In the genomic region with DNA sequence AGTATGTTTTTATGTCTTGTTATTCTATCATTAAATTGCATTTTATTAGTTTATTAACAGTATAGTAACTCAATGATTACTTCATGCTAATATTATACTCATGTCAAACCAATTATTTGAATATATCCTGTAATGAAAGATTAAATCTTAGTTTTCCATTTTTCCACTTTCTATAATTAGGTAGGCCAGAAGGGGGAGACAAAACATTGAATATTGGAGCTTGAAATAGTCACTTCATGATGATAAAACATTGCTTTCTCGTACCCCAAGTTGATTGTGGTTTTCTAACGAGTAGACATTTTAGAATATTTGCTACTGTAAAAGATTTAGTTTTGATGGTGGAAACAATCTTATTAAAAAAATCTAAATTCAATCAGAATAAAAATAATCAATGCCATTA, we compare ENCODE assay signal across 14 mouse cellular contexts.
A peak's percentile ranks its signal among the peaks of the same experiment; 100 is the strongest.
DNase-seq lines count a peak whose midpoint lies in the region; ATAC-seq and TF ChIP-seq lines count a peak whose summit lies in the region.
"Had no signal": no experiment of that assay in that cellular context is flagged by ENCODE, and none has a peak within 500 bp of the region (broad histone marks: within the 10 kb centered on the region; RNA-seq: fewer than 3 reads in every experiment).

No protein-coding gene starts in this region.

- in situ Hi-C loops in Patski (cut with MboI; ENCODE audit: low pct_unique_long_range_greater_than_20kb), result no loop called here

- no peak for DNase-seq in heart, postnatal 0 days (ENCODE audit: low spot score)
- no peak for DNase-seq in heart, adult 11 months
- peak; percentile 33 for DNase-seq in lung, embryonic 14.5 days
- DNase-seq in lung, postnatal 14 days, result no peak
- DNase-seq in Patski (ENCODE audit: low read depth, low spot score), result no peak
- DNase-seq in retina, adult 2 months (ENCODE audit: low read depth, low spot score), result peak; percentile 0
- no peak for DNase-seq in layer of hippocampus, postnatal 36 days
- DNase-seq: cerebellum, postnatal 36 days; layer of hippocampus, adult 9-11 months; liver, embryonic 13.5 days; thymus, adult 18-20 months had no signal

- ATAC-seq in heart, postnatal 0 days (ENCODE audit: insufficient read depth, low read depth), result no peak
- no peak for ATAC-seq in lung, embryonic 14.5 days (ENCODE audit: insufficient read depth)
- ATAC-seq in Patski, result no peak
- no peak for ATAC-seq in kidney, embryonic 15.5 days (replicated peaks; ENCODE audit: low FRiP score)

- H3K9me3 ChIP-seq in heart, postnatal 0 days (replicated peaks; ENCODE audit: control insufficient read depth, low read length), result no peaks in the 10 kb centered on the region
- no peaks in the 10 kb centered on the region for H3K9me3 ChIP-seq in lung, embryonic 14.5 days (ENCODE audit: low read depth, low read length)
- no peaks in the 10 kb centered on the region for H3K9me3 ChIP-seq in kidney, embryonic 15.5 days (replicated peaks)
- H3K9me3 ChIP-seq: forebrain, embryonic 12.5 days; liver, embryonic 13.5 days; midbrain, embryonic 12.5 days had no signal

- TF ChIP-seq EP300 in heart, postnatal 0 days (IDR thresholded peaks at IDR 0.05; ENCODE audit: low read depth), result no peak

- peak; percentile 39 for TF ChIP-seq CTCF in heart, postnatal 0 days (IDR thresholded peaks at IDR 0.05; ENCODE audit: low read depth)
- peak; percentile 37 for TF ChIP-seq CTCF in lung, embryonic 14.5 days (IDR thresholded peaks at IDR 0.05; ENCODE audit: low read depth)
- peak; percentile 25 for TF ChIP-seq CTCF in Patski (IDR thresholded peaks at IDR 0.05)

- H3K4me1 ChIP-seq in heart, postnatal 0 days (ENCODE audit: control insufficient read depth, insufficient read depth), result no peaks in the 10 kb centered on the region
- H3K4me1 ChIP-seq in lung, embryonic 14.5 days (ENCODE audit: insufficient read depth), result no peaks in the 10 kb centered on the region
- H3K4me1 ChIP-seq in kidney, embryonic 15.5 days, result no peaks in the 10 kb centered on the region
- H3K4me1 ChIP-seq: forebrain, embryonic 12.5 days; liver, embryonic 13.5 days; midbrain, embryonic 12.5 days had no signal

- CTCF ChIA-PET in Patski (lab: Charles Lee), result interaction anchor here (1.6 kb wide), 1 partner anchor 12 kb away, joined by 4 read pairs; no protein-coding TSS in a partner anchor

- POLR2A ChIA-PET in Patski (lab: Charles Lee), result no interaction called here

- 28% methylated on average over 2 of the region's 2 CpGs for WGBS in heart, postnatal 0 days
- WGBS in lung, embryonic 14.5 days, result 34% methylated on average over 2 of the region's 2 CpGs
- 42% methylated on average over 2 of the region's 2 CpGs for WGBS in kidney, embryonic 15.5 days

- H3K9ac ChIP-seq in heart, postnatal 0 days (replicated peaks; ENCODE audit: low read depth, low read length), result no peak overlapping the region
- no peak overlapping the region for H3K9ac ChIP-seq in lung, embryonic 14.5 days
- no peak overlapping the region for H3K9ac ChIP-seq in kidney, embryonic 15.5 days
- H3K9ac ChIP-seq: forebrain, embryonic 12.5 days; liver, embryonic 13.5 days; midbrain, embryonic 12.5 days had no signal

- H3K4me2 ChIP-seq in heart, postnatal 0 days (ENCODE audit: low read depth, low read length), result no peak overlapping the region
- no peak overlapping the region for H3K4me2 ChIP-seq in lung, embryonic 14.5 days
- no peak overlapping the region for H3K4me2 ChIP-seq in kidney, embryonic 15.5 days
- H3K4me2 ChIP-seq: forebrain, embryonic 12.5 days; liver, embryonic 13.5 days; midbrain, embryonic 12.5 days had no signal

- no peak overlapping the region for H3K27ac ChIP-seq in heart, postnatal 0 days (ENCODE audit: low read depth)
- H3K27ac ChIP-seq in lung, embryonic 14.5 days (ENCODE audit: low read depth), result no peak overlapping the region
- H3K27ac ChIP-seq in kidney, embryonic 15.5 days, result no peak overlapping the region
- H3K27ac ChIP-seq: forebrain, embryonic 12.5 days; liver, embryonic 13.5 days; midbrain, embryonic 12.5 days had no signal

- no peaks in the 10 kb centered on the region for H3K36me3 ChIP-seq in heart, postnatal 0 days (replicated peaks; ENCODE audit: control insufficient read depth, insufficient read depth, low read length)
- H3K36me3 ChIP-seq in lung, embryonic 14.5 days (ENCODE audit: insufficient read depth), result no peaks in the 10 kb centered on the region
- no peaks in the 10 kb centered on the region for H3K36me3 ChIP-seq in kidney, embryonic 15.5 days
- H3K36me3 ChIP-seq: forebrain, embryonic 12.5 days; liver, embryonic 13.5 days; midbrain, embryonic 12.5 days had no signal

- no peak overlapping the region for H3K4me3 ChIP-seq in heart, postnatal 0 days (ENCODE audit: low read depth, low read length)
- no peak overlapping the region for H3K4me3 ChIP-seq in lung, embryonic 14.5 days (ENCODE audit: low read depth, low read length)
- H3K4me3 ChIP-seq in kidney, embryonic 15.5 days (replicated peaks), result no peak overlapping the region
- H3K4me3 ChIP-seq: forebrain, embryonic 12.5 days; liver, embryonic 13.5 days; midbrain, embryonic 12.5 days had no signal

- no peaks in the 10 kb centered on the region for H3K27me3 ChIP-seq in heart, postnatal 0 days (ENCODE audit: control insufficient read depth, insufficient read depth, low read length)
- no peaks in the 10 kb centered on the region for H3K27me3 ChIP-seq in lung, embryonic 14.5 days (ENCODE audit: insufficient read depth, low read length)
- H3K27me3 ChIP-seq in Patski, result peaks cover 22% of the 10 kb centered on the region
- H3K27me3 ChIP-seq in kidney, embryonic 15.5 days, result no peaks in the 10 kb centered on the region
- H3K27me3 ChIP-seq: forebrain, embryonic 12.5 days; liver, embryonic 13.5 days; midbrain, embryonic 12.5 days had no signal

Comparison
In these comparisons a context has a peak if more than half of its experiments do, and no peak if none do; other contexts are left out.
1. DNase-seq: peak in lung, embryonic 14.5 days (single experiment) and retina, adult 2 months (single experiment); none in heart, postnatal 0 days (single experiment), heart, adult 11 months (single experiment), lung, postnatal 14 days (single experiment), Patski (single experiment) and layer of hippocampus, postnatal 36 days (0 of 2).
2. Peak in every context shown above with its lines, with median percentiles within 50 percentile points of each other: CTCF ChIP-seq.